Mouse (Mus musculus): ENCODE measurements at regions not wholly inside any gene's neighbourhood (a gene's known extent, or its start where the extent isn't known, plus 50 kb on each side); places are given as distances from the start of the nearest gene placed in this dataset.
"Not testable (repeated sequence)": the region's sequence is repeated elsewhere in the genome, so short reads cannot be mapped to it uniquely, and the experiment has no call there.

DNA sequence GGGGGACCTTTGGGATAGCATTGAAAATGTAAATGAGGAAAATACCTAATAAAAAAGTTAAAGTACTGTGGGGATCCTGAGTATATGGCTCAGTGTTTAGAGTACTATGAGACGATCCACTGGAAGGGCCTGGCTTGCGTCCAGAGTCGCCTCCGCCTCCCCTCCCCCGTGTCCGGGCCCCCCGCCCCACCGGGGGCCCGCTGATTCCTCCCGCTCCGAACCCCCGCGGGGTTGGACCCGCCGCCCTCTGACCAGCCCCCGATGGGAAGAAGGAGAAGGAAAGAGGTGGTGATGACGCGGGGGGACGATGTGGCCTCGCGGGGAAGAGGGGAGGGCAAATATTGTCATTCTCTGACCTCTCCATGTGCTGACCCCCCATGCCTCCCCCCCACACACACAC is 500.8 kb upstream of the Gm12887 start:
- not testable (repeated sequence) for DNase-seq (ENCODE audit: low spot score); H3K27ac ChIP-seq (ENCODE audit: low read depth, low read length); H3K4me2 ChIP-seq (ENCODE audit: low read depth, low read length, severe bottlenecking); H3K27me3 ChIP-seq (ENCODE audit: control insufficient read depth, insufficient read depth, low read length); H3K9ac ChIP-seq (ENCODE audit: low read length); H3K9me3 ChIP-seq (ENCODE audit: control insufficient read depth, low read length); H3K4me3 ChIP-seq (ENCODE audit: low read depth, low read length); H3K36me3 ChIP-seq (ENCODE audit: control insufficient read depth, insufficient read depth, low read length); H3K4me1 ChIP-seq (replicated peaks; ENCODE audit: control insufficient read depth, insufficient read depth, low read length)
- ATAC-seq (replicated peaks; ENCODE audit: low FRiP score), result peak; percentile 66; the same call in 1 of the 2 replicates
- WGBS, result no CpG with 5 or more reads among the region's 21 CpGs

All from forebrain, embryonic 11.5 days (tissue).